8 mouse cellular contexts compared by ENCODE assay signal in genomic region chr7:121975031-121975430, GRCm38 (mm10). TPM values are rescaled to one million over a fixed set of nuclear protein-coding genes. Genes with fewer than 3 reads are reported as not detected.
DNase-seq lines count a peak whose midpoint lies in the region; ATAC-seq and TF ChIP-seq lines count a peak whose summit lies in the region.
"Had no signal": no experiment of that assay in that cellular context is flagged by ENCODE, and none has a peak within 500 bp of the region (broad histone marks: within the 10 kb centered on the region; RNA-seq: fewer than 3 reads in every experiment).

No protein-coding gene starts in this region.

- DNase-seq in layer of hippocampus, postnatal 10 days (ENCODE audit: low spot score in 2 of 2) = peak; percentile 52 to 64
- no peak for DNase-seq in layer of hippocampus, adult 9-10 months (ENCODE audit: low spot score)
- peak; percentile 71 for DNase-seq in MEL (ENCODE audit: low read depth, low spot score)
- peak; percentile 78 for DNase-seq in brain, embryonic 14.5 days (ENCODE audit: low read depth)
- DNase-seq in liver, embryonic 13.5 days = peak; percentile 38
- DNase-seq in right cerebral cortex, postnatal 10 days (ENCODE audit: low spot score in 2 of 2) = peak; percentile 53 to 74

- no peak overlapping the region for H3K4me2 ChIP-seq in liver, embryonic 13.5 days
- H3K4me2 ChIP-seq: midbrain, embryonic 12.5 days had no signal

- no peak overlapping the region for H3K27ac ChIP-seq in MEL (ENCODE audit: control insufficient read depth, low read depth, low read length)
- H3K27ac ChIP-seq in liver, embryonic 13.5 days = no peak overlapping the region
- H3K27ac ChIP-seq: midbrain, embryonic 12.5 days had no signal

- H3K4me1 ChIP-seq in MEL (ENCODE audit: control insufficient read depth in 1 of 2, insufficient read depth in 2 of 2, low read length in 2 of 2) = peaks cover 5 to 7% of the 10 kb centered on the region in 2 experiments
- H3K4me1 ChIP-seq in liver, embryonic 13.5 days (replicated peaks) = peaks cover 12% of the 10 kb centered on the region

- H3K79me2 ChIP-seq in MEL (ENCODE audit: control insufficient read depth, insufficient read depth, low read length, poor library complexity) = no peaks in the 10 kb centered on the region

- ATAC-seq in frontal cortex, adult (ENCODE audit: low TSS enrichment) = peak; percentile 55; the same call in 1 of the 2 replicates
- ATAC-seq in liver, embryonic 13.5 days (ENCODE audit: low read depth) = no peak

- peak; percentile 72 to 77 (median 73) for TF ChIP-seq CTCF in MEL (IDR thresholded peaks at IDR 0.05 in 2 of 3, conservative IDR thresholded peaks at IDR 0.05 in 1 of 3; ENCODE audit: control insufficient read depth in 1 of 3, insufficient read depth in 1 of 3, low read depth in 2 of 3, low read length in 3 of 3, poor library complexity in 1 of 3, severe bottlenecking in 1 of 3)
- TF ChIP-seq CTCF in brain, embryonic 14.5 days (IDR thresholded peaks at IDR 0.05; ENCODE audit: borderline replicate concordance, extremely low read depth, insufficient read depth, insufficient read length) = peak; percentile 82

- H3K4me3 ChIP-seq in MEL (ENCODE audit: control insufficient read depth in 1 of 2, insufficient read depth in 1 of 2, low read depth in 2 of 2, low read length in 2 of 2) = no peak overlapping the region
- no peak overlapping the region for H3K4me3 ChIP-seq in liver, embryonic 13.5 days (replicated peaks)
- H3K4me3 ChIP-seq: midbrain, embryonic 12.5 days had no signal

- no peaks in the 10 kb centered on the region for H3K9me3 ChIP-seq in MEL (replicated peaks; ENCODE audit: insufficient read depth, low read length)
- no peaks in the 10 kb centered on the region for H3K9me3 ChIP-seq in liver, embryonic 13.5 days (replicated peaks)
- H3K9me3 ChIP-seq: midbrain, embryonic 12.5 days had no signal

- no peak for TF ChIP-seq EP300 in MEL (IDR thresholded peaks at IDR 0.05; ENCODE audit: low read depth in 1 of 2, low read length in 2 of 2)

- TF ChIP-seq POLR2A in MEL (IDR thresholded peaks at IDR 0.05; ENCODE audit: control insufficient read depth in 1 of 2, insufficient read depth in 1 of 2, low read depth in 1 of 2, low read length in 2 of 2, poor library complexity in 1 of 2) = no peak
- no peak for TF ChIP-seq POLR2A in brain, embryonic 14.5 days (IDR thresholded peaks at IDR 0.05; ENCODE audit: borderline replicate concordance, extremely low read depth, insufficient read depth, insufficient read length, poor library complexity, severe bottlenecking)

- TF ChIP-seq RAD21 in MEL (IDR thresholded peaks at IDR 0.05; ENCODE audit: low read depth, low read length) = peak; percentile 63

- no peaks in the 10 kb centered on the region for H3K27me3 ChIP-seq in MEL (ENCODE audit: control insufficient read depth in 1 of 2, insufficient read depth in 2 of 2, low read length in 2 of 2)
- no peaks in the 10 kb centered on the region for H3K27me3 ChIP-seq in liver, embryonic 13.5 days
- H3K27me3 ChIP-seq: midbrain, embryonic 12.5 days had no signal

- WGBS in liver, embryonic 13.5 days (ENCODE audit: insufficient replicate concordance) = 51% methylated on average over 4 of the region's 4 CpGs

- no peak overlapping the region for H3K9ac ChIP-seq in MEL (ENCODE audit: control insufficient read depth, low read depth, low read length, poor library complexity, severe bottlenecking)
- H3K9ac ChIP-seq in liver, embryonic 13.5 days = no peak overlapping the region
- H3K9ac ChIP-seq: midbrain, embryonic 12.5 days had no signal

- H3K36me3 ChIP-seq in MEL (ENCODE audit: control insufficient read depth in 1 of 2, insufficient read depth in 2 of 2, low read length in 2 of 2) = peaks cover 3 to 7% of the 10 kb centered on the region in 2 experiments; a peak in 3 of 4 replicates
- H3K36me3 ChIP-seq in liver, embryonic 13.5 days = peaks cover 37% of the 10 kb centered on the region

TF ChIP-seq in MEL, 35 proteins besides CTCF, POLR2A, EP300 and RAD21:
- TF ChIP-seq ZC3H11A (IDR thresholded peaks at IDR 0.05; ENCODE audit: low read depth, low read length) (peak; percentile 37), HCFC1 (IDR thresholded peaks at IDR 0.05; ENCODE audit: low read depth, low read length) (no peak), SMC3 (IDR thresholded peaks at IDR 0.05; ENCODE audit: low read depth, low read length) (peak; percentile 64), TBP (IDR thresholded peaks at IDR 0.05; ENCODE audit: low read depth, low read length) (no peak), RCOR1 (IDR thresholded peaks at IDR 0.05; ENCODE audit: low read depth, low read length) (no peak), MYC (IDR thresholded peaks at IDR 0.05; ENCODE audit: low read depth, low read length) (no peak)
TF ChIP-seq in MEL: peak in this region for 2.

RNA-seq across cellular contexts. Expression of gene Cog7, which starts 6.5 kb away (rescaled TPM):
- total RNA-seq in layer of hippocampus, postnatal 10 days (2021) = 10 to 100 TPM; 33.7 to 34.6 TPM
- 17.1 and 17.7 TPM in 2 replicates for total RNA-seq in MEL (2012; rRNA removed)
- polyA plus RNA-seq in MEL (2012; ENCODE audit: insufficient read depth in 1 of 2, insufficient read length in 2 of 2, low read depth in 1 of 2, low replicate concordance in 2 of 2, missing spikeins in 1 of 2) = 10 to 100 TPM in 1 of 2 experiments, not detected in 1; 21.2 TPM
- 12.4 and 18.3 TPM in 2 replicates for polyA plus RNA-seq in brain, embryonic 14.5 days (2012; rRNA removed)
- 11.1 and 11.4 TPM in 2 replicates for polyA plus RNA-seq in liver, embryonic 13.5 days (2015; fragmentation: Nextera tagmentation; extraction: Ambion mirVana)

RNA-seq across cellular contexts. Expression of gene Gga2, which starts 46.0 kb away (rescaled TPM):
- 10 to 100 TPM; 34.1 to 36.0 TPM for total RNA-seq in layer of hippocampus, postnatal 10 days (2021)
- 30.1 and 35.2 TPM in 2 replicates for total RNA-seq in MEL (2012; rRNA removed)
- polyA plus RNA-seq in MEL (2012; ENCODE audit: insufficient read depth in 1 of 2, insufficient read length in 2 of 2, low read depth in 1 of 2, low replicate concordance in 2 of 2, missing spikeins in 1 of 2) = 10 to 100 TPM; 29.5 to 95.3 TPM
- polyA plus RNA-seq in brain, embryonic 14.5 days (2012; rRNA removed) = 83.7 and 101 TPM in 2 replicates
- 39.7 and 41.9 TPM in 2 replicates for polyA plus RNA-seq in liver, embryonic 13.5 days (2015; fragmentation: Nextera tagmentation; extraction: Ambion mirVana)
